Mouse (Mus musculus) lung, embryonic 16.5 days (tissue): Measurements from ENCODE around the gene Sdhaf4. TPM values are rescaled to one million over a fixed set of nuclear protein-coding genes. Genes with fewer than 3 reads are reported as not detected.

Experiments used
- ATAC-seq: fragments of 200-750 bp; cut with Nextera tagmentation; 2 replicates; pipeline ENCODE4 v1.8.0; 2017; ENCODE audit warnings: low read depth, mild to moderate bottlenecking, moderate library complexity
- H3K27ac ChIP-seq: fragments of 300-500 bp; sonication (generic); 2 replicates; pipeline ENCODE4 v1.5.1; 2014; ENCODE audit warnings: mild to moderate bottlenecking, control low read depth, low read length
- H3K27me3 ChIP-seq: fragments of 300-500 bp; sonication (generic); 2 replicates; pipeline ENCODE4 v1.6.1; 2014; ENCODE audit warnings: low read depth, low read length, mixed read lengths; ENCODE audit not compliant: control insufficient read depth, insufficient read depth
- H3K36me3 ChIP-seq: fragments of 300-500 bp; sonication (generic); 2 replicates; pipeline ENCODE4 v1.6.1; 2014; ENCODE audit warnings: low read length; ENCODE audit not compliant: control insufficient read depth, insufficient read depth
- H3K4me1 ChIP-seq: fragments of 300-500 bp; sonication (generic); replicated peaks from 2 replicates; pipeline ENCODE4 v1.6.1; 2014; ENCODE audit warnings: low read length, mixed read lengths; ENCODE audit not compliant: control insufficient read depth, insufficient read depth
- H3K4me2 ChIP-seq: fragments of 300-500 bp; sonication (generic); 2 replicates; pipeline ENCODE4 v1.6.1; 2014; ENCODE audit warnings: low read depth, low read length, control low read depth
- H3K4me3 ChIP-seq: fragments of 300-500 bp; sonication (generic); 2 replicates; pipeline ENCODE4 v1.5.1; 2014; ENCODE audit warnings: mild to moderate bottlenecking, low read length, control low read depth
- H3K9ac ChIP-seq: fragments of 300-500 bp; sonication (generic); 2 replicates; pipeline ENCODE4 v1.6.1; 2014; ENCODE audit warnings: low read length, control low read depth
- H3K9me3 ChIP-seq: fragments of 300-500 bp; sonication (generic); 2 replicates; pipeline ENCODE4 v1.6.1; 2016; ENCODE audit warnings: low read length; ENCODE audit not compliant: control insufficient read depth
- WGBS: fragments of 180-500 bp; shearing (Covaris S2); extraction: QIAGEN DNeasy Blood & Tissue Kit; methylation state at CpG from one replicate; pipeline ENCODE4 v1.1.7; 2014; 5-methylcytosine and 5-hydroxymethylcytosine counted together
- polyA plus RNA-seq: library from polyadenylated mRNA; unstranded; fragments of >200 nt; fragmentation: Nextera tagmentation; extraction: Ambion mirVana; gene quantifications from 2 replicates; pipeline ENCODE4 v1.2.1, GENCODE M21; 2015

The Sdhaf4 gene
- polyA plus RNA-seq, result 69.0 and 74.0 TPM in 2 replicates

GRCm38 (mm10) chr1:24005070-24005804 lies at the start of gene Sdhaf4:
Gene Sdhaf4 (minus strand): TSS chr1:24005656.
- Histone ChIP-seq H3K4me3 (peak within 1 kb of the TSS; percentile 69), H3K9me3 (no peaks in the 10 kb centered on the region), H3K9ac (peak within 1 kb of the TSS; percentile 85), H3K4me1 (peaks cover 4% of the 10 kb centered on the region; the same call in 1 of the 2 replicates), H3K27me3 (no peaks in the 10 kb centered on the region), H3K36me3 (peaks cover 9% of the 10 kb centered on the region), H3K27ac (peak within 1 kb of the TSS; percentile 87), H3K4me2 (peak within 1 kb of the TSS; percentile 61)
- WGBS, result under 1% methylated on average over 47 of the region's 47 CpGs
- ATAC-seq, result peak; percentile 98

GRCm38 (mm10) chr1:24046730-24047510 lies 41.5 kb upstream of the Sdhaf4 start:
- Histone ChIP-seq H3K9me3 (no peaks in the 10 kb centered on the region), H3K4me3 (no peak overlapping the region), H3K4me1 (no peaks in the 10 kb centered on the region), H3K4me2 (no peak overlapping the region), H3K27me3 (no peaks in the 10 kb centered on the region), H3K27ac (no peak overlapping the region), H3K9ac (no peak overlapping the region), H3K36me3 (peaks cover 6% of the 10 kb centered on the region; the same call in 1 of the 2 replicates)
- 72% methylated on average over 6 of the region's 6 CpGs for WGBS
- no peak for ATAC-seq

DNA sequence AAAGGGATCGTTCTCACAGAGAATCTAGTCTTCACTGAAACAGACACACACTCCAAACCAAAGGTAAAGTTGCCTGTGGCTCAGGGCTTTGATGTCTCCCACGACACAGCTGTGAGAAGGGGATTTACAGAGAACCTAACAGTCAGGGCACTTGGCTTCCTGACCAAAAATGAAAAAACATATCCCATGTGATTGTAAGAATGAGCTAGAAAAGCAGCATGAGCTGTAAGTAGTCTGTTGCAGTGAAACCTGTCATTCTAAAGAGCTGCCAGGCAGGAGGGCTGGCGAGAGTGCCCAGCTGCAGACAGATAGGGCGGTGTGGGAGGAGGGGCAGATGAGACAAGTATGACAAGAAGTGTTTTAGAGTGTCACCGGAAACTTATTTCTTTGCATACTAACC lies 40.2 kb upstream of the Sdhaf4 start:
- no peak overlapping the region for H3K4me3 ChIP-seq
- no peak overlapping the region for H3K27ac ChIP-seq
- 67% methylated on average over 5 of the region's 5 CpGs for WGBS
- no peak overlapping the region for H3K9ac ChIP-seq
- H3K4me1 ChIP-seq, result no peaks in the 10 kb centered on the region
- H3K4me2 ChIP-seq, result no peak overlapping the region
- no peak for ATAC-seq
- H3K27me3 ChIP-seq, result no peaks in the 10 kb centered on the region
- H3K9me3 ChIP-seq, result no peaks in the 10 kb centered on the region
- peaks cover 3% of the 10 kb centered on the region; the same call in 1 of the 2 replicates for H3K36me3 ChIP-seq

- no peak for ATAC-seq
- H3K27ac ChIP-seq, result no peak overlapping the region
- WGBS, result 85% methylated on average over 5 of the region's 5 CpGs
Observed at GRCm38 (mm10) chr1:24043007-24043406, 37.6 kb upstream of the Sdhaf4 start.

DNA sequence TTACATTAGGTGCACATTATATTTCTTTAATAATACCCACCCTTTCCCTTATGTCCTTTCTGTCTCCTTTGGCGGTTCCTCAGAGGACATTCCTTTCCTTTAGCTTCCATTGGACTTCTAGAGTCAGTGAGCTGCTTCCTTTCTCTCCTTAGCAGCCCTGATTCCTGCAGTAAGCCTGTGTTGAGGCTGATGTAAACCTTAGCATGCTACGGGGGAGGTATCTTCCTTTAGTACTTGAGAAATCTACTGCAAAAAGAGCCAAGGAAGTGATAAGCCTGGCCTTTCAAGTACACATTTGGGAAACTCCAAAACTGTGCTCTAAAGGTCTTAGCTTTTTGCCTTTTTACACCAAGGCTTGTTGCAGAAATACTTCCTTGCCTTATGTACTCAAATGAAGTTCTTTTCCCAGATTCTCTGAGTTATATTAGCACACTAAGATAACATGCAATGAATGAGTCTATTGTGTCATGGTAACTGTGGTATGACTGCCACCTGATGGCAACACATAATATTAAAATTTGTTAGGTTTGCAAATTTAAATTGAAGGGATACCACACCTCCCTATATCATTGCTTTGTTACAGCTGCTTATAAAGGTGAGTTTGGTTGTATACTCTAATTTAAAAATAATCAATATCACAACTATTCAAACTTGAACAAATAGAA lies 28.4 kb upstream of the Sdhaf4 start:
- Histone ChIP-seq H3K4me2 (no peak overlapping the region), H3K27ac (no peak overlapping the region), H3K4me3 (no peak overlapping the region), H3K36me3 (peaks cover 7% of the 10 kb centered on the region; the same call in 1 of the 2 replicates), H3K27me3 (no peaks in the 10 kb centered on the region), H3K9ac (no peak overlapping the region), H3K4me1 (no peaks in the 10 kb centered on the region), H3K9me3 (no peaks in the 10 kb centered on the region)
- 60% methylated on average over 2 of the region's 2 CpGs for WGBS
- peak; percentile 51; the same call in 1 of the 2 replicates for ATAC-seq

More at GRCm38 (mm10) chr1:24043007-24043406, 37.6 kb upstream of the Sdhaf4 start:
- Histone ChIP-seq H3K27me3 (no peaks in the 10 kb centered on the region), H3K4me1 (no peaks in the 10 kb centered on the region), H3K4me2 (no peak overlapping the region), H3K9ac (no peak overlapping the region), H3K36me3 (peaks cover 7% of the 10 kb centered on the region; the same call in 1 of the 2 replicates), H3K4me3 (no peak overlapping the region), H3K9me3 (no peaks in the 10 kb centered on the region)

- H3K4me2 ChIP-seq, result no peak overlapping the region
- no peak for ATAC-seq
- H3K27ac ChIP-seq, result no peak overlapping the region
- no peak overlapping the region for H3K9ac ChIP-seq
- no peaks in the 10 kb centered on the region for H3K27me3 ChIP-seq
- H3K36me3 ChIP-seq, result 0 out of 2 replicates have a peak, but pooled peaks cover 2% of the 10 kb centered on the region
- no peaks in the 10 kb centered on the region for H3K9me3 ChIP-seq
- 82% methylated on average over 6 of the region's 6 CpGs for WGBS
- H3K4me3 ChIP-seq, result no peak overlapping the region
- no peaks in the 10 kb centered on the region for H3K4me1 ChIP-seq
Observed at GRCm38 (mm10) chr1:24010821-24011220, 5.4 kb upstream of the Sdhaf4 start.

DNA sequence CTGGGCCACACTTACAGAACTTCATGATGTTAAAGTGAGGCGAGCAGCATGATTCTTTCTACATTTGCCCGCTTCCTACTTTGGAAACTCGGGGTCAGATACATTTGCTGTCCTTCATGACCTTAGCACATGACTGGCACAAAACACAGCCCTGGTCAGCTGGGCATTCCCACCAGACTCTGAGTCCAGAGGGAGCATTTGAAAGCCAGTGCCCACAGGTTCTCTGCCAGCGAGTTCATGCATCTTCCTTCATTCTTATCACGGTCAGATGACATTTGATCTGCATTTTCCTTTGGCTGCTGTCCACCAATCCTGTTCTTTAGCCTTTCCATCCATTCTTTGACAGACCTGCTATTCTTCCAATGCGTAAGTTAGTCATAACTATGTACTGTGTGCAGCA lies 4.6 kb upstream of the Sdhaf4 start:
- Histone ChIP-seq H3K27ac (no peak overlapping the region), H3K4me3 (no peak overlapping the region), H3K9ac (no peak overlapping the region), H3K4me2 (no peak overlapping the region), H3K36me3 (0 out of 2 replicates have a peak, but pooled peaks cover 2% of the 10 kb centered on the region), H3K27me3 (no peaks in the 10 kb centered on the region), H3K4me1 (no peaks in the 10 kb centered on the region), H3K9me3 (no peaks in the 10 kb centered on the region)
- 87% methylated on average over 6 of the region's 6 CpGs for WGBS
- no peak for ATAC-seq

DNA sequence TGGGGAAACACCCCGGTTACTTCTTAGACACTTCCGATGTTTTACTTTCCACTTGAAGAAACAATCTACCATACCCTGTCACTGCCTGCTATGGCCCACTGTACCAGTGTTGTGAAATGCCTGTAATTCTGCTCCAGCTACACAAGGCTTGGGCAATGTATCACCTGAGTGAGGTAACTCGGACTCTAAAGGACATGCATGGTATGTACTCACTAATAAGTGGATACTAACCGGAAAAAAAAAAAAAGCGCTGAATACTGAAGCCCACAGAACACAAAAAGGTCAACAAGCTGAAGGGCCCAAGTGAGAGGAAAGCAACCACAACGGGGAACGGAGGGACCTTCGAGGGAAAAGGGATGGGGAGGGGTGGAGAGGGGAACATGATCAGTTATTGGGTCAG lies 2.2 kb upstream of the Sdhaf4 start:
- peaks cover 4% of the 10 kb centered on the region; the same call in 1 of the 2 replicates for H3K4me1 ChIP-seq
- no peak for ATAC-seq
- no peaks in the 10 kb centered on the region for H3K27me3 ChIP-seq
- H3K4me2 ChIP-seq, result no peak overlapping the region
- H3K9ac ChIP-seq, result no peak overlapping the region
- H3K4me3 ChIP-seq, result no peak overlapping the region
- H3K9me3 ChIP-seq, result no peaks in the 10 kb centered on the region
- H3K36me3 ChIP-seq, result 0 out of 2 replicates have a peak, but pooled peaks cover 2% of the 10 kb centered on the region
- no peak overlapping the region for H3K27ac ChIP-seq
- 62% methylated on average over 8 of the region's 8 CpGs for WGBS

DNA sequence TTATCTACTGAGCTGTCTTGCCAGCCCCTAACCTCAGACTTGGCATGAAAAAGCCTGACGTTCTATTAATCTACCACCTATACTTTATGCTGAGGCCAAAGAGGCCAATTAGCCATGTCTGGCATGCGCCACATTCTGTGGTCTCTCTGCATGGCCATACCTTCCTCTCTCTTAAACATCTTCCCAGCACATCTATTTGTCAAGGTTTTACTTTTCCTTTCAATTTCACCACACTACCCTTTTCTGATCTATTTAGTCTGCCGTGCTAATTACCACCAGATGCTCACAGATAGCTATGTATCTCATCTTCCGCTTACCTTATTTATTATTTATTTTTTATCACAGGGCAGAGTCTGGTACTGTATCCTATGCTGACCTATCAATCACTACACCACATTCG lies 6.1 kb downstream of the Sdhaf4 start:
- no peaks in the 10 kb centered on the region for H3K9me3 ChIP-seq
- peaks cover under 1% of the 10 kb centered on the region; the same call in 1 of the 2 replicates for H3K4me1 ChIP-seq
- WGBS, result 91% methylated on average over 5 of the region's 5 CpGs
- H3K9ac ChIP-seq, result no peak overlapping the region
- H3K27me3 ChIP-seq, result no peaks in the 10 kb centered on the region
- no peak overlapping the region for H3K27ac ChIP-seq
- H3K4me2 ChIP-seq, result no peak overlapping the region
- H3K4me3 ChIP-seq, result no peak overlapping the region
- ATAC-seq, result no peak
- peaks cover 24% of the 10 kb centered on the region for H3K36me3 ChIP-seq
